Mouse (Mus musculus) forebrain, embryonic 16.5 days (tissue): ENCODE measurements at regions not wholly inside any gene's neighbourhood (a gene's known extent, or its start where the extent isn't known, plus 50 kb on each side); places are given as distances from the start of the nearest gene placed in this dataset.

ENCODE experiments used
- ATAC-seq: fragments of 200-750 bp; cut with Nextera tagmentation; 2 replicates; pipeline ENCODE4 v1.8.0; 2017; ENCODE audit warnings: mild to moderate bottlenecking, moderate library complexity
- H3K27ac ChIP-seq: fragments of 300-500 bp; sonication (generic); 2 replicates; pipeline ENCODE4 v1.5.1; 2014; ENCODE audit warnings: low read length, control low read depth
- H3K27me3 ChIP-seq: fragments of 300-500 bp; sonication (generic); replicated peaks from 2 replicates; pipeline ENCODE4 v1.6.1; 2014; ENCODE audit warnings: low read length; ENCODE audit not compliant: control insufficient read depth, insufficient read depth
- H3K36me3 ChIP-seq: fragments of 300-500 bp; sonication (generic); 2 replicates; pipeline ENCODE4 v1.6.1; 2014; ENCODE audit not compliant: control insufficient read depth, insufficient read depth
- H3K4me1 ChIP-seq: fragments of 300-500 bp; sonication (generic); replicated peaks from 2 replicates; pipeline ENCODE4 v1.6.1; 2014; ENCODE audit warnings: low read length; ENCODE audit not compliant: control insufficient read depth, insufficient read depth
- H3K4me2 ChIP-seq: fragments of 300-500 bp; sonication (generic); 2 replicates; pipeline ENCODE4 v1.6.1; 2014; ENCODE audit warnings: mild to moderate bottlenecking, low read length, control low read depth
- H3K4me3 ChIP-seq: fragments of 300-500 bp; sonication (generic); replicated peaks from 2 replicates; pipeline ENCODE4 v1.5.1; 2014; ENCODE audit warnings: mild to moderate bottlenecking, low read length, control low read depth
- H3K9ac ChIP-seq: fragments of 300-500 bp; sonication (generic); replicated peaks from 2 replicates; pipeline ENCODE4 v1.6.1; 2014; ENCODE audit warnings: low read depth, low read length, control low read depth
- H3K9me3 ChIP-seq: fragments of 300-500 bp; sonication (generic); 2 replicates; pipeline ENCODE4 v1.6.1; 2016; ENCODE audit warnings: low read length; ENCODE audit not compliant: control insufficient read depth
- WGBS: fragments of 180-500 bp; shearing (Covaris S2); extraction: QIAGEN DNeasy Blood & Tissue Kit; methylation state at CpG from one replicate; pipeline ENCODE4 v1.1.7; 2014; 5-methylcytosine and 5-hydroxymethylcytosine counted together

DNA sequence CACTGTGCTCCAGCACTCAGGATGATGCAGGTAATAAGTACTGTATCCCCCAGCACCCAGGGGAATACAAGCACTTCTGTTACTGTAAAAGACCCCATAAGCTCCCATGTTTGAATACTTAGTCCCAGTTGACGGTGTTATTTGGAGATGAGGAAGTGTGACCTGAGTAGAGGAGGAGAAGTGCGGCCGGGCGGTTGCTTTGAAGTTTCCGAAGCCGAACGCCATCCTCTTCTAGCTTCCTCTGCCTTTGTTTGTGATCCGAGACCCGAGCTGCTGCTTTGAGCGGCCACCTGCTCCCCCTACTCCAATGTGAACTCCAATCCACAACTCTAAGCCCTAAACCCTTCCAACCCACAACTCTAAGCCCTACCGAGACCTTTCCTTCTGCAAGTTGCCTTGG, 103.6 kb downstream of the Rpl14 start:
- H3K9me3 ChIP-seq = no peaks in the 10 kb centered on the region
- no peak overlapping the region for H3K27ac ChIP-seq
- no peaks in the 10 kb centered on the region for H3K27me3 ChIP-seq
- H3K4me3 ChIP-seq = no peak overlapping the region
- peak overlapping the region; percentile 47; the same call in 1 of the 2 replicates for H3K4me2 ChIP-seq
- ATAC-seq = no peak
- no peaks in the 10 kb centered on the region for H3K36me3 ChIP-seq
- H3K4me1 ChIP-seq = peaks cover 29% of the 10 kb centered on the region
- WGBS = 3% methylated on average over 11 of the region's 11 CpGs
- H3K9ac ChIP-seq = no peak overlapping the region

DNA sequence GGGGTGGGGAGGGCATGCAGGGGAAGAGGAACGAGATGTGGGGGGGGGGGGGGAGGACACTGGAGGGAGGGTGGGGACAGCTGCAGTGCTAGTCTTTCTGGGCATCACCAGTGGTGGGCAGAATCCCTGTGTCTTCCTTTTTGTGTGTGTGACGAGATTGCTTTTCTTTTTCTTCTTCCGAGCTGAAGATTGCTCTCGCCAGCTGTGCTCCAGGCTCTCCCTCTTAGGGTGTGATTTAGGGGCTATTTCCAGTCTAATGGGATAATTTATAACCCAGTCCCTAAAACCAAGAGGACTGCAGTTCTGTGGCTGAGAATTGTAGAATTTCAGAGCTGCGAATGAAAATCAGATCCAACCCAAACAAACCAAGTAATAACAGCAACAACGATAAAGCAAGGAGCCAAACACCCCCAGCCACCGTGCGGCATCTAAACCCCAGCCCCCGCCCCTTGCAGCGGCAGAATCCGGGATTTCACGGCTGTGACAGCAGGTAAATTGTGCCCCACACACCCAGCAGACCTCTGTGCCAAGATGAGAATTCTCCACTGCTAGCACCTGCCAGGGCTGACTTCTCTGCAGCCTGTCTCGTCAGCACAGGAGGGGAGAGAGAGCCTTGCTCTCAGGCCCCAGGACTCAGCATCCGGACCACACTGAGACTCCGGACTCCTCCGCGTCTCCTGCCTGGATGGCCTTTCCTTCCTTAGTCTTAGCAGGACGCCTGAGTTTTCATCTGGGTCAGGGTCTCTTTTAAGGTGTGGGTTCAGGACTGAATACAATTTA, 104.3 kb downstream of the Rpl14 start:
- H3K36me3 ChIP-seq = no peaks in the 10 kb centered on the region

DNA sequence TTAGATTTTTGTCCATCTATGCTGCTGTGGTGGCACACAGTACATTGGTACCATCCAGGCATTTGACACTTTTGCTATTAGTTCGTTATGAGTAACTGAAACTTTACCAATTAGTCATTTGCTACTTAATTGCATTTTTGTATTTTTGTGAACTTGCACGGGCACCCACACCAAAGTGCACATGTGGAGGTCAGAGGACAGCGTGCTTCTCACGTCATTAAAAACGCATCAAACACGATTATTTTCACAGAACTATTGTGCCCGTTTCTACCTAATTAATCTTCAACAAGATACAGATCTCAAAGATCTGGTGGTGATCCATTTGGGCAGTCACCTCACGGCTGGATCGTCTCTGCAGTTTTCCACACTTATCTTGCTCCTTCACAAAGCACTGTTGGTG, 105.1 kb downstream of the Rpl14 start:
- Histone ChIP-seq H3K9me3 (no peaks in the 10 kb centered on the region), H3K4me2 (no peak overlapping the region; the same call in 1 of the 2 replicates), H3K36me3 (no peaks in the 10 kb centered on the region), H3K27ac (no peak overlapping the region), H3K9ac (no peak overlapping the region), H3K4me1 (peaks cover 30% of the 10 kb centered on the region), H3K27me3 (no peaks in the 10 kb centered on the region), H3K4me3 (no peak overlapping the region)
- ATAC-seq = no peak
- 13% methylated on average over 9 of the region's 9 CpGs for WGBS

More for the DNA sequence above, 104.3 kb downstream of the Rpl14 start:
- WGBS = 2% methylated on average over 18 of the region's 18 CpGs
- Histone ChIP-seq H3K4me3 (peak overlapping the region; percentile 22), H3K4me1 (peaks cover 29% of the 10 kb centered on the region), H3K27ac (no peak overlapping the region), H3K4me2 (peak overlapping the region; percentile 47), H3K27me3 (no peaks in the 10 kb centered on the region), H3K9ac (peak overlapping the region; percentile 24), H3K9me3 (no peaks in the 10 kb centered on the region)
- peak; percentile 37; the same call in 1 of the 2 replicates for ATAC-seq

DNA sequence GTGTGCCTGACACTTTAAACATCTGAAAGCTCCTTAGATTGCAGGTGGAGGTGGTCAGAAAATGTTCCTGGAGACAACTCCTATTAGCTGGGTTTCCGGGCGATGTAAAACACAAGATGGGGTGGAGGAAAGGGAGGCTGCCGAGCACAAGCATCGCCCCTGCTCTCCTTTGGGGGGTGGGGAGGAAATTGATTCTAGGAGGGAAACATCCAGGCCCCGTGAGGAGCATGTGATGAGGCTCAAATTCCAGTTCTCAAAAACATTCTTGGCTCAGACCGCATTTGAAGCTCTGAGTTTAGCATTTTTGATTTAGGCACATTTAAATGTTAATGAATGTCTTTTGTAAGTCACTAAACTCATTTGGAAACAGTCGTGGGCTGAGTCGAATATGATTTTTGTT, 105.5 kb downstream of the Rpl14 start:
- Histone ChIP-seq H3K27me3 (no peaks in the 10 kb centered on the region), H3K9me3 (no peaks in the 10 kb centered on the region), H3K9ac (no peak overlapping the region), H3K4me3 (no peak overlapping the region), H3K27ac (no peak overlapping the region), H3K4me2 (no peak overlapping the region), H3K36me3 (no peaks in the 10 kb centered on the region), H3K4me1 (peaks cover 34% of the 10 kb centered on the region)
- no peak for ATAC-seq
- 10% methylated on average over 8 of the region's 8 CpGs for WGBS

DNA sequence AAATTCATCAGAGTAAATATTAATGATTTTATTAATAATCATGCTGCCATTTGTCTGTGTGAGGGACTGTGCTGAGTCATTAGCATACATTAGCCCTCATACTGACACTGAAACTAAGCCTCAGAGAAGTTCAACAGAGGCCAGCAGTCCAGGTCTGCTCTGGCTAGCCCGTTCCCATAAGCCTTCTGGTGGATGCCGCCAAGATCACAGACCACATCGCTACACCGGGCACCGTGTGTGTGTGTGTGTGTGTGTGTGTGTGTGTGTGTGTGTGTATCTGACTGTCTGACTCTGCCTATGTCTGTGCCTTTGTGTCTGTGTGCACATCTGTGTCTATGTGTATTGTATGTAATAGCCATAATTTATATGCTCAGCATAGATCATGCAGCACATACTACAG, 106.0 kb downstream of the Rpl14 start:
- Histone ChIP-seq H3K4me2 (no peak overlapping the region), H3K4me1 (peaks cover 33% of the 10 kb centered on the region), H3K36me3 (no peaks in the 10 kb centered on the region), H3K4me3 (no peak overlapping the region), H3K27ac (no peak overlapping the region), H3K27me3 (no peaks in the 10 kb centered on the region), H3K9ac (no peak overlapping the region), H3K9me3 (no peaks in the 10 kb centered on the region)
- WGBS = 54% methylated on average over 5 of the region's 5 CpGs
- ATAC-seq = peak; percentile 18; the same call in 1 of the 2 replicates

DNA sequence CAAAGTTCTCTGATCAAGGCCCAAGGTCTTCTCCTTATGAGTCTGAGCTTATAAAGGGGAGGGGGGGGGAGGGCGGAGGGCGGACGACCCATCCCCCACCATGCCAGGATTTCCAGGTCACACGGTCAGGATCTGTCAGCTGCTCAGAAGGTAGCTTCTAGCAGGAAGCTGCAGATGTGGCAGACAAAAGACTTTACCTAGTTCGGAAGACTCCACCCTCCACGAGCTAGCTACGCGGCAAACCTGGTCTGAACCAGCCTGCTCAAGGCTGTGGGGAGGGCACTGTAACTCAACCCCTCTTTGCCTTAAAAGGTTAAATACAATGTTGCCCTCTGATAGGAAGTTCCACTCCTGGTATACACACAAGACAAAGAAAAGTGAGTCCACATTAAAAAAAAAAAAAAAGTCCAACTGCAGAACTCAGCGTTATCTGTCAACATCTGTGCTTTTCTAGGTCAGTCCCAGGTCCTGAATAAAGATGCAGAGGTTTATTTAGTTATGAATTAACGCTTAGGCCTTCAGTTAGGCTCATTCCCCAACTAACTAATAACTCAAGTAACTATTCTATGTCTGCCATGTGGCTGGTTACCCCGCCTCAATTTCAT, 108.7 kb downstream of the Rpl14 start:
- Histone ChIP-seq H3K4me1 (peaks cover 27% of the 10 kb centered on the region), H3K4me2 (no peak overlapping the region), H3K27ac (no peak overlapping the region), H3K9ac (no peak overlapping the region), H3K36me3 (no peaks in the 10 kb centered on the region), H3K4me3 (no peak overlapping the region), H3K9me3 (no peaks in the 10 kb centered on the region), H3K27me3 (no peaks in the 10 kb centered on the region)
- ATAC-seq = no peak
- 62% methylated on average over 11 of the region's 11 CpGs for WGBS

DNA sequence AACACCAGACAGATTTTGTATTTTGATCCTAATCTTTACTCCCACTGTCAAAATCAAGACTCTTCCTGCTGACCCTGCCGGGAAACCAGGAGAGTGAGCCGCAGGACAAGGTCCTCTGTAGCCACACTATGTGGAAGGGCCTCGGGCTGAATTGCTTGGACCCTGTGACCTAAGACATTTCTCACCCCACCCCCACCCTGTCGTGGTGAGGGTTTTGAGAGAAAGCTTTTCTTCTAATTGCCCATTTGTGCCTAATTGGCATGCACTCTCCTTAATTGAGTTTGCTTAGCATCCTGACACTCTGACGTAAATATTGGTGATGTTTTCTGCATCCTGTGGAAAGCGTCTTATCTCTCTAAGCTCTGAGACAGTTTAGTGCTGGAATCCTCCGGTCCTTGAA, 110.2 kb downstream of the Rpl14 start:
- ATAC-seq = no peak
- Histone ChIP-seq H3K27me3 (no peaks in the 10 kb centered on the region), H3K4me2 (no peak overlapping the region), H3K9ac (no peak overlapping the region), H3K27ac (no peak overlapping the region), H3K9me3 (no peaks in the 10 kb centered on the region), H3K4me3 (no peak overlapping the region), H3K36me3 (no peaks in the 10 kb centered on the region), H3K4me1 (peaks cover 16% of the 10 kb centered on the region)
- 9% methylated on average over 7 of the region's 7 CpGs for WGBS

DNA sequence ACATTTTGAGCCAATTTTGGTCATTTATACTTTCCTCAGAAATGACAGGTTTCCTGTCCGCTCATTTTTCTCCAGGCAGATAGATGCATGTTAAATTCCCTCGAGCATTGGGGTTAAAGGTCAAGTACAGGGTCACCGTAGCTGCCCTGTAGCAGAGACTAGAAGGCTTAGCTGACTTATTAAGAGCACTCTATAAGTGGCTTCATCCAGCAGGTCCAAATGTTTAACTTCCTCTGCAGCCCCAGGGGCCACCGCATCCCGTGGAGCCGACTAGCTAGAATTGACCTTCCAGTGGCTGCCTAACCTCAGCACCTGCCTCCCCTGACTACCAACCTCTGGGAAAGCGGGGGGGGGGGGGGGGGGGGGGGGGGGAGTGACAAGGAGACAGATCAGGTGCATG, 114.7 kb downstream of the Rpl14 start:
- H3K4me3 ChIP-seq = no peak overlapping the region
- no peaks in the 10 kb centered on the region for H3K36me3 ChIP-seq
- no peak overlapping the region for H3K4me2 ChIP-seq
- no peak overlapping the region for H3K27ac ChIP-seq
- H3K27me3 ChIP-seq = no peaks in the 10 kb centered on the region
- no peak overlapping the region for H3K9ac ChIP-seq
- 47% methylated on average over 6 of the region's 7 CpGs for WGBS
- ATAC-seq = no peak
- H3K4me1 ChIP-seq = peaks cover 14% of the 10 kb centered on the region
- no peaks in the 10 kb centered on the region for H3K9me3 ChIP-seq

DNA sequence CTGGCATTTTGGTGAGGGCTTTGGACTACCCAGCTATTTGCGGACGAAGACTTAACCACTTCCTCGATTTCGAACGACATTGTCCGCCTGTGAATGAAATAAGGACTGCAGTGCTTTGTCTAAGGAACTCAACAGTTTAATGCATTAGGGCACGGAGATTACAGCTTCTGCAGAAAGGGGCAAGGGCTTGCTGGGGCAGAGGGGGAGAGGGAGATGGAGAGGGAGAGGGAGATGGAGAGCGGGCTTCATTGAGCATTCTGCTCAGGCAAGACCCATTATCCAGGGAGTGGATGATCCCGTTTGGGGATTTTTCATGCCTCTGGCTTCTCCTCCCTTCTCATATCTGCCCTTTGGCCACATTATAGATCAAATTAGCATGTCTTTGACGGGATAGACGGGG, 117.8 kb downstream of the Rpl14 start:
- Histone ChIP-seq H3K4me2 (no peak overlapping the region), H3K4me3 (no peak overlapping the region), H3K4me1 (peaks cover 29% of the 10 kb centered on the region), H3K27ac (no peak overlapping the region), H3K9ac (no peak overlapping the region), H3K36me3 (no peaks in the 10 kb centered on the region), H3K27me3 (no peaks in the 10 kb centered on the region), H3K9me3 (no peaks in the 10 kb centered on the region)
- 51% methylated on average over 11 of the region's 11 CpGs for WGBS
- no peak for ATAC-seq
